18 mouse cellular contexts compared by ENCODE assay signal in the genomic region with DNA sequence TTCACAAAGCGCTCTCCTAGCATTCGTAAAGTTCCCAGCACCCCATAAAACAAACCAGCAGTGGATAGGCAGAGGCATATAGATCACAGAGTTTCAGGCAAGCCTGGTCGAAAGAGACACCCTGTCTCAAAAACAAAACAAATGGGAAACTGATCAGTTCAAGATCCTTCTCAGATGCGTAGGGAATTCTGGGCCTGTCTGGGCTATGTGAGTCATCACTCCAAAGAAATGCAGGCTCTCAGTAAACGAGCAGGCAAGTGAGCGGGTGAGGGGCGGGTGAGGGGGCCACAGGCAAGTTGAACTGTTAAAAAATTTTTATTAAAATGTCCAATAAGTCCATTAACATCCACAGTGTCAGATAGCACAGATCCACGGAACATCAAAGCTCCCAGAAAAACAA. TPM values are rescaled to one million over a fixed set of nuclear protein-coding genes. Genes with fewer than 3 reads are reported as not detected.
"Had no signal": no experiment of that assay in that cellular context is flagged by ENCODE, and none has a peak within 500 bp of the region (broad histone marks: within the 10 kb centered on the region; RNA-seq: fewer than 3 reads in every experiment).

No protein-coding gene starts in this region.

- H3K9ac ChIP-seq: kidney, embryonic 15.5 days; limb, embryonic 13.5 days; liver, embryonic 15.5 days; midbrain, embryonic 15.5 days; neural tube, embryonic 12.5 days had no signal

- H3K36me3 ChIP-seq: kidney, embryonic 15.5 days; limb, embryonic 13.5 days; liver, embryonic 15.5 days had no signal

- DNase-seq: kidney, adult 2 months; kidney, postnatal 14 days; layer of hippocampus, adult 9-11 months; layer of hippocampus, postnatal 36 days; left cerebral cortex, postnatal 4 days; lung, adult 2 months; lung, postnatal 36 days; right cerebral cortex, postnatal 25 days; thymus, postnatal 36 days had no signal

- H3K4me3 ChIP-seq: kidney, embryonic 15.5 days; limb, embryonic 13.5 days; liver, embryonic 15.5 days; midbrain, embryonic 15.5 days; neural tube, embryonic 12.5 days had no signal

- H3K27ac ChIP-seq: kidney, embryonic 15.5 days; limb, embryonic 13.5 days; liver, embryonic 15.5 days; midbrain, embryonic 15.5 days; neural tube, embryonic 12.5 days had no signal

- H3K9me3 ChIP-seq: kidney, embryonic 15.5 days; liver, embryonic 15.5 days; midbrain, embryonic 15.5 days; neural tube, embryonic 12.5 days had no signal

RNA-seq across cellular contexts. Expression of gene Hapln4, which starts 9.5 kb away (rescaled TPM):
- total RNA-seq: megakaryocyte progenitor cell, adult 5-6 weeks; neutrophil, adult 5-6 weeks had no signal
- polyA plus RNA-seq: kidney, embryonic 15.5 days; limb, embryonic 13.5 days; lung, postnatal 0 days had no signal

RNA-seq across cellular contexts. Expression of gene Ncan, which starts 27.9 kb away (rescaled TPM):
- total RNA-seq: liver, adult 2 months; megakaryocyte progenitor cell, adult 5-6 weeks; neutrophil, adult 5-6 weeks had no signal
- polyA plus RNA-seq: liver, adult 2 months had no signal
